In the genomic region with DNA sequence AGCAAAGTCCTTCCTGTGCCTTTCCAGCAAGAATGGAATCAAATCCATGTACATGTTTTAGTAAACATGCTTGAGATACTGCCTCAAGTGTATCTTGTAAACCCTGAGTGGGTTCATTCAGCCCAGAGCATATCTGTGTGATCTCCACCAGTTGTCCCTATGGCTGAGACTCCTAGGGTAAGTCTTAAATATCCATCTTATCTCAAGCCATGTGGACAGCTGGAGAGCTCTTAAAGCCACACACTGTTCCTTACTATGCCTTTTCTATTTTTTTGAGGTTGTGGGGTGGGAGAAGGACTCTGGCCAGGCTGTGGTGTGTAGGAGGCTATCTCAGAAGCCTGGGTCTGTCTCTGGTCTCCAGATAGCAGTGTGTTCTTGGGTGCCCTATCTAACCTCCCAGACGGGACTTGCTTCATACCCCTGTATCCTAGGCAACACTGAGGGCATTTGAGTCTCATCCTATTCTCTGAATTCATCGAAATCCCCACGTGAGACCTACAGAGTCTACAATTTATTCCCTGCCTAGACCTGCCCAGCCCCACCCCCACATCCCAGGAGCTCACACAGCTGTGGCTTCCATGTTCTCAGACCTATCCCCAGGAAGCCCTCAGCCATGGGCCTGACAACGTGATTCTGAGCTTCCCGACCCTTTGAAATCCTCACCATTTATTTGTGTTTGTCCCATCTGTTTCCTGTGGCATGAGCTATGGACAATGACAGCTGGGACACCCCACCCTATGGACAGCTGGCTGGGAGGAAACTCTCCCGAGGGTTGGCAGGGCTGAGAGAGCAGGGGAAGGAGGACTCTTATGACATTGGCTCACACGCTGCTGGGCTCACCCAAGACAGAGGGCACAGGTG, we compare ENCODE assay signal across 10 mouse cellular contexts.
A peak's percentile ranks its signal among the peaks of the same experiment; 100 is the strongest.
DNase-seq lines count a peak whose midpoint lies in the region.
"Had no signal": no experiment of that assay in that cellular context is flagged by ENCODE, and none has a peak within 500 bp of the region (broad histone marks: within the 10 kb centered on the region; RNA-seq: fewer than 3 reads in every experiment).

No protein-coding gene starts in this region.

- DNase-seq in adrenal gland, postnatal 14 days: peak; percentile 27
- DNase-seq in adrenal gland, adult 2 months: no peak
- peak; percentile 34 for DNase-seq in left cerebral cortex, postnatal 4 days
- DNase-seq in left cerebral cortex, postnatal 25 days (ENCODE audit: low spot score in 2 of 2): no peak
- DNase-seq in kidney, postnatal 14 days: peak; percentile 47
- peak; percentile 75 for DNase-seq in lung, postnatal 36 days
- DNase-seq in urinary bladder, adult 2 months (ENCODE audit: low spot score): no peak
- DNase-seq in adrenal gland, postnatal 4 days (ENCODE audit: low spot score in 2 of 2): no peak
- DNase-seq: cerebellum, adult 11 months; thymus, postnatal 25 days had no signal

- intact Hi-C loops in left cerebral cortex, postnatal 4 days (cut with DNase I): no loop called here
- intact Hi-C loops in left cerebral cortex, postnatal 25 days (cut with DNase I): no loop called here

Comparison
In these comparisons a context has a peak if more than half of its experiments do, and no peak if none do; other contexts are left out.
1. DNase-seq: peak in adrenal gland, postnatal 14 days (single experiment), left cerebral cortex, postnatal 4 days (single experiment), kidney, postnatal 14 days (single experiment) and lung, postnatal 36 days (single experiment); none in adrenal gland, adult 2 months (single experiment), left cerebral cortex, postnatal 25 days (0 of 2), urinary bladder, adult 2 months (single experiment) and adrenal gland, postnatal 4 days (0 of 2).